Mouse (Mus musculus): Measurements from ENCODE around the gene Acsm2. TPM values are rescaled to one million over a fixed set of nuclear protein-coding genes. Genes with fewer than 3 reads are reported as not detected.

Gene Acsm2
- total and polyA plus RNA-seq, 3 experiments: not detected

- H3K36me3 ChIP-seq (ENCODE audit: control insufficient read depth in 1 of 2, insufficient read depth in 2 of 2, low read length in 2 of 2): no peaks in the 10 kb centered on the region
- no peak within 1 kb of the TSS for H3K27ac ChIP-seq (ENCODE audit: control insufficient read depth, low read depth, low read length)
- H3K9ac ChIP-seq (ENCODE audit: control insufficient read depth, low read depth, low read length, poor library complexity, severe bottlenecking): no peak within 1 kb of the TSS
- no peak for DNase-seq (ENCODE audit: low read depth, low spot score)
- no peaks in the 10 kb centered on the region for H3K27me3 ChIP-seq (ENCODE audit: control insufficient read depth in 1 of 2, insufficient read depth in 2 of 2, low read length in 2 of 2)
- no peaks in the 10 kb centered on the region for H3K4me1 ChIP-seq (ENCODE audit: control insufficient read depth in 1 of 2, insufficient read depth in 2 of 2, low read length in 2 of 2)
- TF ChIP-seq HCFC1 (IDR thresholded peaks at IDR 0.05; ENCODE audit: low read depth, low read length) (no peak), SIN3A (IDR thresholded peaks at IDR 0.05; ENCODE audit: low read length) (no peak)
- no peak within 1 kb of the TSS for H3K4me3 ChIP-seq (ENCODE audit: control insufficient read depth in 1 of 2, insufficient read depth in 1 of 2, low read depth in 2 of 2, low read length in 2 of 2)
- no peaks in the 10 kb centered on the region for H3K79me2 ChIP-seq (ENCODE audit: control insufficient read depth, insufficient read depth, low read length, poor library complexity)
- H3K9me3 ChIP-seq (replicated peaks; ENCODE audit: insufficient read depth, low read length): no peaks in the 10 kb centered on the region
Measured at GRCm38 (mm10) chr7:119606664-119607076, 52.5 kb downstream of the Acsm2 start, which contains the start of gene Acsm1. Gene Acsm1, plus strand, starts transcription at chr7:119607026.

- Histone ChIP-seq H3K9ac (ENCODE audit: control insufficient read depth, low read depth, low read length, poor library complexity, severe bottlenecking) (no peak overlapping the region), H3K36me3 (ENCODE audit: control insufficient read depth in 1 of 2, insufficient read depth in 2 of 2, low read length in 2 of 2) (no peaks in the 10 kb centered on the region), H3K27ac (ENCODE audit: control insufficient read depth, low read depth, low read length) (no peak overlapping the region), H3K4me3 (ENCODE audit: control insufficient read depth in 1 of 2, insufficient read depth in 1 of 2, low read depth in 2 of 2, low read length in 2 of 2) (no peak overlapping the region), H3K79me2 (ENCODE audit: control insufficient read depth, insufficient read depth, low read length, poor library complexity) (no peaks in the 10 kb centered on the region), H3K27me3 (ENCODE audit: control insufficient read depth in 1 of 2, insufficient read depth in 2 of 2, low read length in 2 of 2) (no peaks in the 10 kb centered on the region), H3K9me3 (replicated peaks; ENCODE audit: insufficient read depth, low read length) (no peaks in the 10 kb centered on the region), H3K4me1 (ENCODE audit: control insufficient read depth in 1 of 2, insufficient read depth in 2 of 2, low read length in 2 of 2) (no peaks in the 10 kb centered on the region)
- no peak for DNase-seq (ENCODE audit: low read depth, low spot score)
- TF ChIP-seq MAX (IDR thresholded peaks at IDR 0.05; ENCODE audit: low read length) (no peak), UBTF (IDR thresholded peaks at IDR 0.05; ENCODE audit: borderline replicate concordance, insufficient read depth, low read depth, low read length) (no peak), TBP (IDR thresholded peaks at IDR 0.05; ENCODE audit: low read depth, low read length) (no peak), POLR2AphosphoS5 (IDR thresholded peaks at IDR 0.05; ENCODE audit: borderline replicate concordance, low read depth, low read length) (no peak), CHD1 (IDR thresholded peaks at IDR 0.05; ENCODE audit: low read depth, low read length) (no peak), SIN3A (IDR thresholded peaks at IDR 0.05; ENCODE audit: low read length) (no peak), CTCF (IDR thresholded peaks at IDR 0.05 in 2 of 3, conservative IDR thresholded peaks at IDR 0.05 in 1 of 3; ENCODE audit: control insufficient read depth in 1 of 3, insufficient read depth in 1 of 3, low read depth in 2 of 3, low read length in 3 of 3, poor library complexity in 1 of 3, severe bottlenecking in 1 of 3) (no peak), POLR2AphosphoS2 (IDR thresholded peaks at IDR 0.05; ENCODE audit: low read length) (no peak), E2F4 (IDR thresholded peaks at IDR 0.05; ENCODE audit: borderline replicate concordance, low read depth, low read length) (no peak), JUND (IDR thresholded peaks at IDR 0.05; ENCODE audit: low read depth, low read length) (no peak), HCFC1 (IDR thresholded peaks at IDR 0.05; ENCODE audit: low read depth, low read length) (no peak), MAZ (IDR thresholded peaks at IDR 0.05; ENCODE audit: low read depth, low read length) (no peak), RAD21 (IDR thresholded peaks at IDR 0.05; ENCODE audit: low read depth, low read length) (no peak), TAL1 (IDR thresholded peaks at IDR 0.05; ENCODE audit: low read length) (no peak), MYC (IDR thresholded peaks at IDR 0.05; ENCODE audit: low read depth, low read length) (no peak)
Measured at GRCm38 (mm10) chr7:119607796-119608515, 53.8 kb downstream of the Acsm2 start.

All from MEL (cell line).